Mouse (Mus musculus) CH12.LX (cell line): ENCODE results near the gene Angptl7. TPM values are rescaled to one million over a fixed set of nuclear protein-coding genes. Genes with fewer than 3 reads are reported as not detected.

Source experiments
- DNase-seq: peaks from one replicate; pipeline ENCODE4 v3.0.0-alpha.2; 2013; ENCODE audit errors: extremely low read depth
- H3K27ac ChIP-seq: 2 replicates; pipeline ENCODE4 v1.5.1; 2012; ENCODE audit warnings: low read depth, mild to moderate bottlenecking, control low read depth, moderate library complexity; ENCODE audit not compliant: insufficient read depth
- H3K27me3 ChIP-seq: replicated peaks from 2 replicates; pipeline ENCODE3; 2012; ENCODE audit warnings: inconsistent platforms
- H3K36me3 ChIP-seq, 2 experiments: replicated peaks in 1 of 2; 2 replicates each; pipeline versions ENCODE3 to v1.6.1; 2012; ENCODE audit warnings: inconsistent platforms in 1 of 2, low read length in 1 of 2, mild to moderate bottlenecking in 1 of 2, mixed read lengths in 1 of 2, moderate library complexity in 1 of 2; ENCODE audit not compliant: control insufficient read depth in 1 of 2, insufficient read depth in 1 of 2
- H3K4me1 ChIP-seq, 2 experiments: 2 replicates each; pipeline ENCODE4 v1.6.1; 2012; ENCODE audit warnings: inconsistent platforms in 1 of 2, moderate library complexity in 1 of 2; ENCODE audit not compliant: insufficient read depth in 2 of 2, control insufficient read depth in 1 of 2
- H3K4me2 ChIP-seq: 2 replicates; pipeline ENCODE4 v1.6.1; 2012; ENCODE audit warnings: low read depth, mild to moderate bottlenecking, control low read depth; ENCODE audit not compliant: poor library complexity, insufficient read depth, severe bottlenecking
- H3K4me3 ChIP-seq, 3 experiments: fragments of 150-350 bp in 1 of 3; sonication (generic) in 1 of 3; replicated peaks in 1 of 3; 2 replicates each; pipeline versions ENCODE3 to v1.5.1; 2011 to 2012; ENCODE audit warnings: low read depth in 2 of 3, low read length in 2 of 3, mild to moderate bottlenecking in 2 of 3, moderate library complexity in 2 of 3, control low read depth in 1 of 3, improper control_type of control experiment in 1 of 3, inconsistent platforms in 1 of 3, mixed read lengths in 1 of 3; ENCODE audit not compliant: poor library complexity in 1 of 3
- H3K79me2 ChIP-seq: replicated peaks from 2 replicates; pipeline ENCODE4 v1.6.1; 2012; ENCODE audit warnings: mild to moderate bottlenecking, moderate library complexity; ENCODE audit not compliant: control insufficient read depth, poor library complexity, insufficient read depth, severe bottlenecking; ENCODE audit errors: extremely low read depth
- H3K9ac ChIP-seq: 2 replicates; pipeline ENCODE4 v1.6.1; 2012; ENCODE audit warnings: low read depth, mild to moderate bottlenecking, control low read depth, moderate library complexity; ENCODE audit not compliant: insufficient read depth
- H3K9me3 ChIP-seq: replicated peaks from 2 replicates; pipeline ENCODE3; 2012; ENCODE audit warnings: low read length, inconsistent platforms, mixed read lengths
- BHLHE40 ChIP-seq: IDR thresholded peaks from 2 replicates; pipeline ENCODE4 v1.6.1; 2011; ENCODE audit warnings: mild to moderate bottlenecking, low read depth, low read length, improper control_type of control experiment
- CTCF ChIP-seq, 2 experiments: IDR thresholded peaks in 1 of 2; conservative IDR thresholded peaks in 1 of 2; 2 replicates each; pipeline ENCODE4 v1.5.1; 2011 to 2012; ENCODE audit warnings: low read depth in 2 of 2, low read length in 2 of 2, improper control_type of control experiment in 1 of 2, inconsistent platforms in 1 of 2, mild to moderate bottlenecking in 1 of 2, moderate library complexity in 1 of 2
- EP300 ChIP-seq: IDR thresholded peaks from 2 replicates; pipeline ENCODE4 v1.6.1; 2011; ENCODE audit warnings: low read length, improper control_type of control experiment
- GABPA ChIP-seq: IDR thresholded peaks from 2 replicates; pipeline ENCODE4 v1.6.1; 2012; ENCODE audit warnings: low read depth, low read length, improper control_type of control experiment, inconsistent platforms; ENCODE audit not compliant: insufficient replicate concordance
- MAFK ChIP-seq: IDR thresholded peaks from 2 replicates; pipeline ENCODE4 v1.6.1; 2011; ENCODE audit warnings: low read length, improper control_type of control experiment; ENCODE audit not compliant: insufficient replicate concordance
- MXI1 ChIP-seq: IDR thresholded peaks from 2 replicates; pipeline ENCODE4 v1.6.1; 2011; ENCODE audit warnings: mild to moderate bottlenecking, low read depth, low read length, improper control_type of control experiment
- MYC ChIP-seq: IDR thresholded peaks from 2 replicates; pipeline ENCODE4 v1.6.1; 2011; ENCODE audit warnings: low read depth, mild to moderate bottlenecking, improper control_type of control experiment, low read length
- RCOR1 ChIP-seq: conservative IDR thresholded peaks from 2 replicates; pipeline ENCODE4 v1.6.1; 2012; ENCODE audit warnings: low read depth, mild to moderate bottlenecking, inconsistent platforms, low read length, improper control_type of control experiment
- SIN3A ChIP-seq: IDR thresholded peaks from 2 replicates; pipeline ENCODE4 v1.6.1; 2012; ENCODE audit warnings: low read length, improper control_type of control experiment, inconsistent platforms
- SMC3 ChIP-seq: IDR thresholded peaks from 2 replicates; pipeline ENCODE4 v1.6.1; 2011; ENCODE audit warnings: low read depth, low read length, improper control_type of control experiment
- UBTF ChIP-seq: IDR thresholded peaks from 2 replicates; pipeline ENCODE4 v1.6.1; 2012; ENCODE audit warnings: low read depth, mild to moderate bottlenecking, inconsistent platforms, low read length, improper control_type of control experiment, moderate library complexity
- USF1 ChIP-seq: IDR thresholded peaks from 2 replicates; pipeline ENCODE4 v1.6.1; 2014; ENCODE audit warnings: low read depth, mild to moderate bottlenecking, inconsistent platforms, low read length, improper control_type of control experiment
- ZNF384 ChIP-seq: IDR thresholded peaks from 2 replicates; pipeline ENCODE4 v1.6.1; 2012; ENCODE audit warnings: low read depth, low read length, improper control_type of control experiment, inconsistent platforms
- dilution Hi-C: fragments of 300-500 bp; cut with MboI; formaldehyde crosslinking; loops from 2 replicates; pipeline ENCODE4 v1.14.3; 2020; ENCODE audit warnings: low sequenced_read_pairs; ENCODE audit not compliant: extremely low pct_unique_long_range_greater_than_20kb, extremely low pct_ligation_motif_present
- in situ Hi-C: fragments of 300-500 bp; cut with MboI; formaldehyde crosslinking; loops from 3 replicates; pipeline ENCODE4 v1.14.3; 2019; ENCODE audit warnings: low sequenced_read_pairs, low pct_ligation_motif_present, low pct_unique_long_range_greater_than_20kb, mixed read lengths
- polyA plus RNA-seq: library from polyadenylated mRNA; unstranded; fragments of >175 nt; gene quantifications from 2 replicates; pipeline ENCODE4 v1.2.1, GENCODE M21; 2012; ENCODE audit warnings: low read depth; ENCODE audit not compliant: insufficient read length
- total RNA-seq, 2 experiments: library from RNA; depleted of rRNA; stranded (reverse); fragments of 300-350 nt in 1 of 2; fragments of >200 nt in 1 of 2; gene quantifications; 2 replicates each; pipeline ENCODE4 v1.2.3; 2012 to 2014

Angptl7 gene
- total and polyA plus RNA-seq, 3 experiments = 0.14 TPM; not detected in 2

- H3K79me2 ChIP-seq = no peaks in the 10 kb centered on the region
Measured at GRCm38 (mm10) chr4:148504497-148504959, 4.3 kb upstream of the Angptl7 start.

GRCm38 (mm10) chr4:148495874-148496689 is 4.2 kb downstream of the Angptl7 start:
- no peak for DNase-seq
- Histone ChIP-seq H3K4me3 (no peak overlapping the region), H3K9me3 (no peaks in the 10 kb centered on the region), H3K79me2 (no peaks in the 10 kb centered on the region), H3K4me2 (no peak overlapping the region), H3K27ac (no peak overlapping the region), H3K9ac (no peak overlapping the region)
- in situ Hi-C loops = no loop called here
- no peak for TF ChIP-seq MYC
- TF ChIP-seq EP300 = no peak
- no peak for TF ChIP-seq USF1
- TF ChIP-seq MAFK = no peak
- no peak for TF ChIP-seq RCOR1
- no peak for TF ChIP-seq MXI1
- no peak for TF ChIP-seq CTCF (conservative IDR thresholded peaks at IDR 0.05 in 1 of 2, IDR thresholded peaks at IDR 0.05 in 1 of 2; ENCODE audit: low read depth in 2 of 2, low read length in 2 of 2)
- TF ChIP-seq BHLHE40 = no peak
- no peak for TF ChIP-seq GABPA
- TF ChIP-seq ZNF384 = no peak
- TF ChIP-seq SIN3A = no peak
- no peak for TF ChIP-seq UBTF
- no peak for TF ChIP-seq SMC3
- TF ChIP-seq, all 38 proteins: peak for 0
- H3K4me1 ChIP-seq = peaks cover 0 to 6% of the 10 kb centered on the region in 2 experiments; a peak in 2 of 4 replicates
- H3K27me3 ChIP-seq = no peaks in the 10 kb centered on the region
- H3K36me3 ChIP-seq = peaks cover 51 to 93% of the 10 kb centered on the region in 2 experiments
- dilution Hi-C loops = no loop called here

More at GRCm38 (mm10) chr4:148504497-148504959, 4.3 kb upstream of the Angptl7 start:
- Histone ChIP-seq H3K4me1 (peaks cover 5 to 7% of the 10 kb centered on the region in 2 experiments), H3K36me3 (peaks cover 28 to 86% of the 10 kb centered on the region in 2 experiments), H3K4me2 (no peak overlapping the region), H3K27me3 (no peaks in the 10 kb centered on the region), H3K9ac (no peak overlapping the region), H3K9me3 (peaks cover 9% of the 10 kb centered on the region), H3K27ac (no peak overlapping the region), H3K4me3 (no peak overlapping the region)
- no peak for DNase-seq
- dilution Hi-C loops = no loop called here
- no peak for TF ChIP-seq EP300
- in situ Hi-C loops = no loop called here
